Mouse (Mus musculus): ENCODE data around the gene Rpl38. TPM values are rescaled to one million over a fixed set of nuclear protein-coding genes. Genes with fewer than 3 reads are reported as not detected.
A peak's percentile ranks its signal among the peaks of the same experiment; 100 is the strongest.
"Not testable (repeated sequence)": the region's sequence is repeated elsewhere in the genome, so short reads cannot be mapped to it uniquely, and the experiment has no call there.

Rpl38 gene
- polyA plus RNA-seq, 1 experiment from 2014 or later = 959 TPM

GRCm38 (mm10) chr11:114664164-114664563 is 4.2 kb upstream of the Rpl38 start:
- H3K36me3 ChIP-seq = no peaks in the 10 kb centered on the region
- peaks cover under 1% of the 10 kb centered on the region for H3K4me1 ChIP-seq (replicated peaks)
- no peak overlapping the region for H3K4me3 ChIP-seq
- WGBS = 90% methylated on average over 7 of the region's 7 CpGs
- H3K27ac ChIP-seq = no peak overlapping the region
- DNase-seq (ENCODE audit: low spot score) = no peak
- H3K9me3 ChIP-seq = no peaks in the 10 kb centered on the region
- peaks cover 20% of the 10 kb centered on the region for H3K27me3 ChIP-seq (ENCODE audit: insufficient read depth, poor library complexity, severe bottlenecking)

- no peak overlapping the region for H3K27ac ChIP-seq
- no peaks in the 10 kb centered on the region for H3K9me3 ChIP-seq
- H3K4me1 ChIP-seq (replicated peaks) = peaks cover 13% of the 10 kb centered on the region
- DNase-seq (ENCODE audit: low spot score) = no peak
- peaks cover 20% of the 10 kb centered on the region for H3K27me3 ChIP-seq (ENCODE audit: insufficient read depth, poor library complexity, severe bottlenecking)
- H3K36me3 ChIP-seq = peaks cover 6% of the 10 kb centered on the region
- no peak overlapping the region for H3K4me3 ChIP-seq
- WGBS = 74% methylated on average over 2 of the region's 2 CpGs
Measured at GRCm38 (mm10) chr11:114665463-114665862, 2.9 kb upstream of the Rpl38 start.

DNA sequence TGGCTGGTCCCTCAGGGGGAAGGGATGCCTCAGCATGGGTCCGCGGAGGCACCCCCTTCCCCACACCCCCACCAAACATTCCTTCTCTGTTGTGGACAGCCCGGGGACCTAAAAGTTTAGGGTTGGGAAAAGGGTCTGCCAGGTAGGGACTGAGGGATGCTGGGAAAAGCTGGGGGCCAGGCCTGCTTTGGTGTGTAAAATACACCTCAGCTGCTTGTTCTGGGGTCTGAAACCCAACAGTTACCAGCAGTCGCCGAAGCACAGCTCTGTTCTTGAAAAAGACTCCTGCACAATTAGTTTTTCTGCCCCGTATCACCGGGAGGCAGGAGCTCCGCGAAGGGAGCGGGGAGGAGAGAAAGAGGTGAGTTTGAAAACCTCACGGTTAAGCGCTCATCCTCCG is 1.5 kb upstream of the Rpl38 start:
- Histone ChIP-seq H3K4me1 (replicated peaks) (peaks cover 21% of the 10 kb centered on the region), H3K9me3 (no peaks in the 10 kb centered on the region), H3K27ac (no peak overlapping the region), H3K36me3 (peaks cover 19% of the 10 kb centered on the region), H3K4me3 (no peak overlapping the region), H3K27me3 (ENCODE audit: insufficient read depth, poor library complexity, severe bottlenecking) (peaks cover 20% of the 10 kb centered on the region)
- WGBS = 11% methylated on average over 13 of the region's 13 CpGs
- no peak for DNase-seq (ENCODE audit: low spot score)

DNA sequence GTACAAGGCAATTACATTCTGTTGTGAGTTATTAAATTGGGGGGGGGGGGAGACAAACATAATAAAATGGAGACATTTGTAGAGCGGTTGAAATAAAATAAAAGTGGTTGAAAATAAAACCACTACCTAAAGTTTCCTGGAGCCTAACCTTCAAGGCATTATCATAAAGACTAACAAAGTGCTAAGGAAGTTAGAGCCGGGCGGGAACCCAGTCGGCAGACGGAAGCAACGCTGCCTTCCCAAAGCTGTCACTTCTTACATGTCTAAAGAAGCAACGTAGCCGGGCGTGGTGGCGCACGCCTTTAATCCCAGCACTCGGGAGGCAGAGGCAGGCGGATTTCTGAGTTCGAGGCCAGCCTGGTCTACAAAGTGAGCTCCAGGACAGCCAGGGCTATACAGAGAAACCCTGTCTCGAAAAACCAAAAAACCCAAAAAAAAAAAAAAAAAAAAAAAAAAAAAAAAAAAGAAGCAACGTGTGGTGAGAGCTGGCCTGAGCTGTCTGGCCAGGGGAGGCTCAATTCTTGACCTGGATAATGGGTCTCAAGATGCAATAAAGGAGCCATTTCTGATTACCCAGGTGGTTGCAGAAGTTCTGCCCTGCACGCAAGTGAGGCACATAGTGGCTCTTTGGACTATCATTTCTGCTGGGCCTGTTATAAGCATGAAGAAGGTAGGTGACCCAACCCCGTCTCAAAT is 940 bp upstream of the Rpl38 start:
- peaks cover 21% of the 10 kb centered on the region for H3K4me1 ChIP-seq (replicated peaks)
- H3K36me3 ChIP-seq = peaks cover 25% of the 10 kb centered on the region
- 50% methylated on average over 17 of the region's 18 CpGs for WGBS
- H3K4me3 ChIP-seq = 0 out of 2 replicates have a peak overlapping the region, but pooled peaks have one; percentile 93
- H3K27ac ChIP-seq = no peak overlapping the region
- H3K27me3 ChIP-seq (ENCODE audit: insufficient read depth, poor library complexity, severe bottlenecking) = peaks cover 20% of the 10 kb centered on the region
- DNase-seq (ENCODE audit: low spot score) = no peak
- no peaks in the 10 kb centered on the region for H3K9me3 ChIP-seq

GRCm38 (mm10) chr11:114667932-114668285 is 415 bp upstream of the Rpl38 start:
- peak; percentile 45 for DNase-seq (ENCODE audit: low spot score)
- Histone ChIP-seq H3K4me1 (replicated peaks) (peaks cover 25% of the 10 kb centered on the region), H3K4me3 (peak overlapping the region; percentile 93; the same call in 1 of the 2 replicates), H3K36me3 (peaks cover 30% of the 10 kb centered on the region), H3K27me3 (ENCODE audit: insufficient read depth, poor library complexity, severe bottlenecking) (peaks cover 20% of the 10 kb centered on the region)
- H3K27ac ChIP-seq, H3K9me3 ChIP-seq: not testable (repeated sequence)
- 27% methylated on average over 11 of the region's 11 CpGs for WGBS

GRCm38 (mm10) chr11:114668741-114669623 is 658 bp downstream of the Rpl38 start:
- Histone ChIP-seq H3K4me3 (peak overlapping the region; percentile 93), H3K27ac (peak overlapping the region; percentile 96)
- DNase-seq (ENCODE audit: low spot score) = peak; percentile 85

DNA sequence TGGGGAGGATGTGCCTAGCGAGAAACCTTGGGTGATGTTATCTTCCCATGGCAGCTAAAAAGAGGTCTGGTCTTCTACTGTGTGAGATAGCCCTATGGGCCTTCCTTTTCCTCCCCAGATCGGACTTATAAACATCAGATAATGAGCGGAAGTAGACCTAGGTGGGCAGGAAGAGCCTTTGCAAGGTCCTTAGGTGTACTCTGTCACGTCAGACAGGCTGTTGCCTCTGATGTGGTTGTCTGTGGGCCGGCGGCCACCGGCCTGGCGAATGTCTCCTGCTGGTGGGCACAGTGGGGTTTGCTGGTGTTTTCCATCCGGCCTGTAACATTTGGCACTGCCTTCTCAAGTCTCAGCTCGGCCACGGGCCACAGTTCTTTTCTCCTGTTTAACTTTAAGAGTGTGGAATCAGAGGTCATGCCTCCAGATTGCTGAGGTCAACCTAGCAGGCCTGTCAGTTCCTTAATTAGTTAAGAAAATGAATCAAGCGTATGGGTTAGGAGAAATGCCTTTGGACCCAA is 1.4 kb downstream of the Rpl38 start:
- peak overlapping the region; percentile 96 for H3K27ac ChIP-seq
- peaks cover 17% of the 10 kb centered on the region for H3K27me3 ChIP-seq (ENCODE audit: insufficient read depth, poor library complexity, severe bottlenecking)
- 27% methylated on average over 12 of the region's 12 CpGs for WGBS
- H3K9me3 ChIP-seq = no peaks in the 10 kb centered on the region
- peaks cover 31% of the 10 kb centered on the region for H3K4me1 ChIP-seq (replicated peaks)
- peak overlapping the region; percentile 93 for H3K4me3 ChIP-seq
- H3K36me3 ChIP-seq = peaks cover 46% of the 10 kb centered on the region
- DNase-seq (ENCODE audit: low spot score) = no peak

More at GRCm38 (mm10) chr11:114668741-114669623, 658 bp downstream of the Rpl38 start:
- Histone ChIP-seq H3K27me3 (ENCODE audit: insufficient read depth, poor library complexity, severe bottlenecking) (peaks cover 17% of the 10 kb centered on the region), H3K9me3 (no peaks in the 10 kb centered on the region), H3K4me1 (replicated peaks) (peaks cover 31% of the 10 kb centered on the region), H3K36me3 (peaks cover 41% of the 10 kb centered on the region)
- WGBS = under 1% methylated on average over 60 of the region's 60 CpGs

GRCm38 (mm10) chr11:114671147-114671546 is 2.8 kb downstream of the Rpl38 start:
- no peak for DNase-seq (ENCODE audit: low spot score)
- Histone ChIP-seq H3K4me3 (no peak overlapping the region), H3K4me1 (replicated peaks) (peaks cover 42% of the 10 kb centered on the region), H3K36me3 (peaks cover 46% of the 10 kb centered on the region), H3K27me3 (ENCODE audit: insufficient read depth, poor library complexity, severe bottlenecking) (peaks cover 12% of the 10 kb centered on the region), H3K9me3 (no peaks in the 10 kb centered on the region), H3K27ac (no peak overlapping the region)
- 94% methylated on average over 5 of the region's 5 CpGs for WGBS

DNA sequence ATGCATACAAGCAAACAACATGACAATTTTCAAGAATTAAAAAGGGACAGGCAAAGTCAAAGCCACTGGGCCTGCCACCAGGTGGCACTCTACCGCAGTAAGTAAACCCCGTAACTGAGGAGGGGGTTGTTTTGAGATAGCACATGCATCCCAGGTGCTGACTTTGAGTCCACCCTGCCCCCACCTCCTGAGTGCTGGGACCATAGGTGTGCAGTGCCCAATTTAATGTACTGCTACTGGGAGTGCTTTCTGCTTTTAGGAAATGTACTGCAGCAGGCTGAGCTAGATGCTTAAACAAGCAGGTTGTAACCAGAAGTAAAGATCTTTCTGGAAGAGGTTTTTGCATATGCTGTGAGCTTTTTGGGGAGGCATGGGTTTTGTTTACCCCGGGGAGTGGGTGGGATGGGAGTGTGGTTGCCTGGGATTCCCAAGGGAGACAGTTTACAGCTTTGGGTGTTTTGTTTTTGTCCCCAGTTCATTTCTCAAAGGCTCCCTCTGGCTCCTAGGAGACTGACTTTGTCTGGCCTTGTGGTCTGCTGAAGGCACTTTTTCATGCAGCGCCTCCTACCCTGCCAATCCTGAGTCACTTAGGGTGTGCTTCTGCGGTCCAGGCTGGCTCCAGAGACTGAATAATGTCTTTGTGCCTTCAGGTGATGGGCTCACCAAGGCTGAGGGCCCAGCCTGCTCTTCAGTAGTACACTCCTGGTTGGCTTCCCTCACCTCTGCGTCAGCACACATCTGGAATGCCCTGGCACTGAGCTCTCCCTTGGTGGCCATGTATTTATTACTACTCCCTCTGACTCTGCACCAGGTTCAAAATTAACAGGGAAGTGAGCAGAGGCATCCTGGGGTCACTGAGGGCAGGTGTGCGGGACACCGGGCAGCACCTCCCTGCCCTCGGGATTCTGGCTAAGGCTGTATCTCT is 4.7 kb downstream of the Rpl38 start:
- 59% methylated on average over 9 of the region's 9 CpGs for WGBS
- Histone ChIP-seq H3K9me3 (no peaks in the 10 kb centered on the region), H3K27me3 (ENCODE audit: insufficient read depth, poor library complexity, severe bottlenecking) (peaks cover 21% of the 10 kb centered on the region), H3K4me1 (replicated peaks) (peaks cover 57% of the 10 kb centered on the region), H3K27ac (no peak overlapping the region), H3K4me3 (no peak overlapping the region), H3K36me3 (peaks cover 46% of the 10 kb centered on the region)
- DNase-seq (ENCODE audit: low spot score) = peak; percentile 67

DNA sequence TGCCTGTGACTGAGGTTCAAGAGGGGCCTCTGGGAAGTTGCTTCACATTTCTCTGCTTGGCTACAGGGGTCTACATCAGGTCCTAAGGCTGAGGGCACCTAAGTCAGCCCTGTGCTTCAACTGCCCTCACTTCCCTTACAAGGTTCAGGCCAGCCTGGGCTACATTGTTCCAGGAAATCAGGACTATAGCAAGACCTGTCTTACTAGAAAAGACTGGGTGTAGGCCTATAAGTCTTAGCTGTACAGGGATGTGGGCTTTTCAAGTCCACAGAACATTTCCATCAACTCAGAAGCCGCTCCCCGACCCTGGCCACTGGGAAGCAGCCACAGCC is 5.4 kb downstream of the Rpl38 start:
- Histone ChIP-seq H3K4me1 (replicated peaks) (peaks cover 57% of the 10 kb centered on the region), H3K27ac (no peak overlapping the region), H3K9me3 (no peaks in the 10 kb centered on the region), H3K27me3 (ENCODE audit: insufficient read depth, poor library complexity, severe bottlenecking) (peaks cover 21% of the 10 kb centered on the region), H3K4me3 (no peak overlapping the region), H3K36me3 (peaks cover 46% of the 10 kb centered on the region)
- 80% methylated on average over 2 of the region's 2 CpGs for WGBS
- no peak for DNase-seq (ENCODE audit: low spot score)

DNA sequence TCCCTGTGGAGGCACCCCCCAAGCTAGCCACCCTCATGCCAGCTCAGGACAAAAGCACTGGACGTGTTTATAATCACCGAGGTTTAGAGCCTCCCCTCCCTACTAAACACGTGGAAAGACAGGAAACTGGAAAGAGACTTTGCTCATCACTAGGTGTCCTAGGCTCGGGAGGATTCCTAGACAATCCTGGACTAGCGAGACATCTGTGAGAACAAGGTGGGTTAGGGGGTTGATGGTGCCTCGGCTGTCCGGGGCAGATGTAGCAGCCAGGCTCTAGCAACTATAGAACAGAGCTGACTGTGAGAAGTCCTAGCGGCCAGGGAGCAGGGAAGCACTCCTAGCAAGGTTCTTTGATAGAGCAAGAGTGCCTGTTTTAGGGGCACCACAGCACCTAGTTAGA is 5.9 kb downstream of the Rpl38 start:
- Histone ChIP-seq H3K27me3 (ENCODE audit: insufficient read depth, poor library complexity, severe bottlenecking) (peaks cover 21% of the 10 kb centered on the region), H3K36me3 (peaks cover 46% of the 10 kb centered on the region), H3K4me1 (replicated peaks) (peaks cover 58% of the 10 kb centered on the region), H3K9me3 (no peaks in the 10 kb centered on the region), H3K27ac (no peak overlapping the region), H3K4me3 (no peak overlapping the region)
- WGBS = 58% methylated on average over 8 of the region's 8 CpGs
- DNase-seq (ENCODE audit: low spot score) = no peak

DNA sequence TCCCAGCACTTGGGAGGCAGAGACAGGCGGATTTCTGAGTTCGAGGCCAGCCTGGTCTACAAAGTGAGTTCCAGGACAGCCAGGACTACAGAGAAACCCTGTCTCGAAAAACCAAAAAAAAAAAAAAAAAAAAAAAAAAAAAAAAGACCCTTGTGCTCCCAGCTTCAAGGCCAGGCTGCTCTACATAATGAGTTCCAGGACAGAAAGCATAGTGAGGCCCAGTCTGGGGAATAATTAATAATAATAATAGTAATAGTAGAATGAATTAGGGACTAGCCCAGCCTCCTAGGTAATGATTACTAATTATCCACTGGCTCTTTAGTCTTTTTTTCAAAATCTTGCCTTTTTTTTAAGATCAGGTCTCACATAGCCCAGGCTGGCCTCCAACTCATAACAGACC is 6.5 kb downstream of the Rpl38 start:
- peaks cover 21% of the 10 kb centered on the region for H3K27me3 ChIP-seq (ENCODE audit: insufficient read depth, poor library complexity, severe bottlenecking)
- H3K36me3 ChIP-seq = peaks cover 46% of the 10 kb centered on the region
- not testable (repeated sequence) for DNase-seq (ENCODE audit: low spot score); H3K9me3 ChIP-seq; H3K27ac ChIP-seq
- peak overlapping the region; percentile 72; the same call in 1 of the 2 replicates for H3K4me3 ChIP-seq
- 96% methylated on average over 2 of the region's 3 CpGs for WGBS
- peaks cover 58% of the 10 kb centered on the region for H3K4me1 ChIP-seq (replicated peaks)
